Mouse (Mus musculus): ENCODE measurements at regions not wholly inside any gene's neighbourhood (a gene's known extent, or its start where the extent isn't known, plus 50 kb on each side); places are given as distances from the start of the nearest gene placed in this dataset.

GRCm38 (mm10) chr19:27089099-27089498, 127.2 kb upstream of the Vldlr start:
- ATAC-seq (ENCODE audit: low FRiP score, low TSS enrichment) (no peak), DNase-seq (no peak)
- 93% methylated on average over 1 of the region's 1 CpGs for WGBS
- Histone ChIP-seq H3K9me3 (ENCODE audit: control insufficient read depth, low read length) (no peaks in the 10 kb centered on the region), H3K4me2 (ENCODE audit: low read length) (no peak overlapping the region), H3K4me3 (replicated peaks; ENCODE audit: low read depth, low read length) (no peak overlapping the region), H3K27me3 (ENCODE audit: control insufficient read depth, insufficient read depth, low read length) (no peaks in the 10 kb centered on the region), H3K27ac (replicated peaks; ENCODE audit: low read depth, low read length) (no peak overlapping the region), H3K36me3 (ENCODE audit: control insufficient read depth, insufficient read depth, low read length) (no peaks in the 10 kb centered on the region), H3K4me1 (ENCODE audit: control insufficient read depth, insufficient read depth, low read length) (no peaks in the 10 kb centered on the region), H3K9ac (replicated peaks; ENCODE audit: low read length) (no peak overlapping the region)

- no peak overlapping the region for H3K27ac ChIP-seq (replicated peaks; ENCODE audit: low read depth, low read length)
- no peak overlapping the region for H3K4me2 ChIP-seq (ENCODE audit: low read length)
- WGBS, result 97% methylated on average over 2 of the region's 2 CpGs
- ATAC-seq (ENCODE audit: low FRiP score, low TSS enrichment) (no peak), DNase-seq (no peak)
- H3K4me3 ChIP-seq (replicated peaks; ENCODE audit: low read depth, low read length), result no peak overlapping the region
- H3K36me3 ChIP-seq (ENCODE audit: control insufficient read depth, insufficient read depth, low read length), result no peaks in the 10 kb centered on the region
- no peak overlapping the region for H3K9ac ChIP-seq (replicated peaks; ENCODE audit: low read length)
- no peaks in the 10 kb centered on the region for H3K27me3 ChIP-seq (ENCODE audit: control insufficient read depth, insufficient read depth, low read length)
- 0 out of 2 replicates have a peak, but pooled peaks cover 5% of the 10 kb centered on the region for H3K4me1 ChIP-seq (ENCODE audit: control insufficient read depth, insufficient read depth, low read length)
- no peaks in the 10 kb centered on the region for H3K9me3 ChIP-seq (ENCODE audit: control insufficient read depth, low read length)
Measured at GRCm38 (mm10) chr19:27091603-27092002, 124.7 kb upstream of the Vldlr start.

GRCm38 (mm10) chr19:27094777-27095478, 121.4 kb upstream of the Vldlr start:
- Histone ChIP-seq H3K9me3 (ENCODE audit: control insufficient read depth, low read length) (no peaks in the 10 kb centered on the region), H3K4me1 (ENCODE audit: control insufficient read depth, insufficient read depth, low read length) (0 out of 2 replicates have a peak, but pooled peaks cover 5% of the 10 kb centered on the region), H3K4me2 (ENCODE audit: low read length) (peak overlapping the region; percentile 28; the same call in 1 of the 2 replicates), H3K9ac (replicated peaks; ENCODE audit: low read length) (no peak overlapping the region), H3K27ac (replicated peaks; ENCODE audit: low read depth, low read length) (peak overlapping the region; percentile 64; the same call in 1 of the 2 replicates), H3K4me3 (replicated peaks; ENCODE audit: low read depth, low read length) (no peak overlapping the region), H3K27me3 (ENCODE audit: control insufficient read depth, insufficient read depth, low read length) (no peaks in the 10 kb centered on the region), H3K36me3 (ENCODE audit: control insufficient read depth, insufficient read depth, low read length) (no peaks in the 10 kb centered on the region)
- 32% methylated on average over 13 of the region's 13 CpGs for whole genome bisulfite sequencing
- DNase-seq (peak; percentile 69), ATAC-seq (ENCODE audit: low FRiP score, low TSS enrichment) (peak; percentile 60; the same call in 1 of the 2 replicates)

- no peak for ATAC-seq (ENCODE audit: low FRiP score, low TSS enrichment)
- WGBS, result 71% methylated on average over 1 of the region's 1 CpGs
Measured at GRCm38 (mm10) chr19:27099921-27100320, 116.4 kb upstream of the Vldlr start.

GRCm38 (mm10) chr19:27110437-27110836, 105.8 kb upstream of the Vldlr start:
- no peaks in the 10 kb centered on the region for H3K9me3 ChIP-seq (ENCODE audit: control insufficient read depth, low read length)
- H3K4me1 ChIP-seq (ENCODE audit: control insufficient read depth, insufficient read depth, low read length), result no peaks in the 10 kb centered on the region
- DNase-seq (no peak), ATAC-seq (ENCODE audit: low FRiP score, low TSS enrichment) (no peak)
- no peaks in the 10 kb centered on the region for H3K36me3 ChIP-seq (ENCODE audit: control insufficient read depth, insufficient read depth, low read length)
- H3K4me2 ChIP-seq (ENCODE audit: low read length), result no peak overlapping the region
- H3K27me3 ChIP-seq (ENCODE audit: control insufficient read depth, insufficient read depth, low read length), result no peaks in the 10 kb centered on the region
- no peak overlapping the region for H3K27ac ChIP-seq (replicated peaks; ENCODE audit: low read depth, low read length)
- H3K9ac ChIP-seq (replicated peaks; ENCODE audit: low read length), result no peak overlapping the region
- 92% methylated on average over 2 of the region's 2 CpGs for WGBS
- H3K4me3 ChIP-seq (replicated peaks; ENCODE audit: low read depth, low read length), result no peak overlapping the region

More at GRCm38 (mm10) chr19:27099921-27100320, 116.4 kb upstream of the Vldlr start:
- Histone ChIP-seq H3K36me3 (ENCODE audit: control insufficient read depth, insufficient read depth, low read length) (no peaks in the 10 kb centered on the region), H3K4me3 (replicated peaks; ENCODE audit: low read depth, low read length) (no peak overlapping the region), H3K4me1 (ENCODE audit: control insufficient read depth, insufficient read depth, low read length) (0 out of 2 replicates have a peak, but pooled peaks cover 5% of the 10 kb centered on the region), H3K9me3 (ENCODE audit: control insufficient read depth, low read length) (no peaks in the 10 kb centered on the region), H3K27me3 (ENCODE audit: control insufficient read depth, insufficient read depth, low read length) (no peaks in the 10 kb centered on the region), H3K27ac (replicated peaks; ENCODE audit: low read depth, low read length) (no peak overlapping the region), H3K4me2 (ENCODE audit: low read length) (no peak overlapping the region), H3K9ac (replicated peaks; ENCODE audit: low read length) (no peak overlapping the region)
- DNase-seq, result no peak

GRCm38 (mm10) chr19:27120876-27121275, 95.4 kb upstream of the Vldlr start:
- H3K4me3 ChIP-seq (replicated peaks; ENCODE audit: low read depth, low read length), result no peak overlapping the region
- WGBS, result 61% methylated on average over 5 of the region's 5 CpGs
- no peak for ATAC-seq (ENCODE audit: low FRiP score, low TSS enrichment)

GRCm38 (mm10) chr19:27122348-27122747, 93.9 kb upstream of the Vldlr start:
- H3K9ac ChIP-seq (replicated peaks; ENCODE audit: low read length), result no peak overlapping the region
- no peaks in the 10 kb centered on the region for H3K36me3 ChIP-seq (ENCODE audit: control insufficient read depth, insufficient read depth, low read length)
- no peaks in the 10 kb centered on the region for H3K9me3 ChIP-seq (ENCODE audit: control insufficient read depth, low read length)
- DNase-seq (peak; percentile 21), ATAC-seq (ENCODE audit: low FRiP score, low TSS enrichment) (no peak)
- H3K4me1 ChIP-seq (ENCODE audit: control insufficient read depth, insufficient read depth, low read length), result peaks cover 17% of the 10 kb centered on the region; the same call in 1 of the 2 replicates
- H3K4me2 ChIP-seq (ENCODE audit: low read length), result no peak overlapping the region
- peak overlapping the region; percentile 14; the same call in 1 of the 2 replicates for H3K27ac ChIP-seq (replicated peaks; ENCODE audit: low read depth, low read length)
- WGBS, result 66% methylated on average over 5 of the region's 5 CpGs
- H3K27me3 ChIP-seq (ENCODE audit: control insufficient read depth, insufficient read depth, low read length), result no peaks in the 10 kb centered on the region
- no peak overlapping the region for H3K4me3 ChIP-seq (replicated peaks; ENCODE audit: low read depth, low read length)

More at GRCm38 (mm10) chr19:27120876-27121275, 95.4 kb upstream of the Vldlr start:
- Histone ChIP-seq H3K9me3 (ENCODE audit: control insufficient read depth, low read length) (no peaks in the 10 kb centered on the region), H3K36me3 (ENCODE audit: control insufficient read depth, insufficient read depth, low read length) (no peaks in the 10 kb centered on the region), H3K27me3 (ENCODE audit: control insufficient read depth, insufficient read depth, low read length) (no peaks in the 10 kb centered on the region), H3K27ac (replicated peaks; ENCODE audit: low read depth, low read length) (no peak overlapping the region), H3K4me2 (ENCODE audit: low read length) (no peak overlapping the region), H3K4me1 (ENCODE audit: control insufficient read depth, insufficient read depth, low read length) (peaks cover 17% of the 10 kb centered on the region; the same call in 1 of the 2 replicates), H3K9ac (replicated peaks; ENCODE audit: low read length) (no peak overlapping the region)
- peak; percentile 27 for DNase-seq

GRCm38 (mm10) chr19:27123334-27123733, 93.0 kb upstream of the Vldlr start:
- ATAC-seq (ENCODE audit: low FRiP score, low TSS enrichment) (no peak), DNase-seq (peak; percentile 64)
- no peak overlapping the region for H3K27ac ChIP-seq (replicated peaks; ENCODE audit: low read depth, low read length)
- H3K36me3 ChIP-seq (ENCODE audit: control insufficient read depth, insufficient read depth, low read length), result no peaks in the 10 kb centered on the region
- no peaks in the 10 kb centered on the region for H3K27me3 ChIP-seq (ENCODE audit: control insufficient read depth, insufficient read depth, low read length)
- 76% methylated on average over 8 of the region's 8 CpGs for WGBS
- no peak overlapping the region for H3K4me3 ChIP-seq (replicated peaks; ENCODE audit: low read depth, low read length)
- H3K4me1 ChIP-seq (ENCODE audit: control insufficient read depth, insufficient read depth, low read length), result peaks cover 17% of the 10 kb centered on the region; the same call in 1 of the 2 replicates
- H3K9me3 ChIP-seq (ENCODE audit: control insufficient read depth, low read length), result no peaks in the 10 kb centered on the region
- no peak overlapping the region for H3K4me2 ChIP-seq (ENCODE audit: low read length)
- H3K9ac ChIP-seq (replicated peaks; ENCODE audit: low read length), result no peak overlapping the region

All from midbrain, embryonic 14.5 days (tissue).